Mouse (Mus musculus) testis, adult 10 weeks (tissue): ENCODE measurements around the gene Olfr1224-ps1. TPM values are rescaled to one million over a fixed set of nuclear protein-coding genes. Genes with fewer than 3 reads are reported as not detected.

Source experiments
- polyA plus RNA-seq: library from polyadenylated mRNA; stranded (reverse); fragments of 350-450 nt; fragmentation: Illumina TruSeq; extraction: RNeasy Lipid Tissue Mini Kit (QIAGEN cat#74804); gene quantifications from one replicate; pipeline ENCODE4 v1.2.3, GENCODE M21; 2014; ENCODE audit warnings: low read depth, low replicate concordance

The Olfr1224-ps1 gene
- polyA plus RNA-seq = not detected

DNA sequence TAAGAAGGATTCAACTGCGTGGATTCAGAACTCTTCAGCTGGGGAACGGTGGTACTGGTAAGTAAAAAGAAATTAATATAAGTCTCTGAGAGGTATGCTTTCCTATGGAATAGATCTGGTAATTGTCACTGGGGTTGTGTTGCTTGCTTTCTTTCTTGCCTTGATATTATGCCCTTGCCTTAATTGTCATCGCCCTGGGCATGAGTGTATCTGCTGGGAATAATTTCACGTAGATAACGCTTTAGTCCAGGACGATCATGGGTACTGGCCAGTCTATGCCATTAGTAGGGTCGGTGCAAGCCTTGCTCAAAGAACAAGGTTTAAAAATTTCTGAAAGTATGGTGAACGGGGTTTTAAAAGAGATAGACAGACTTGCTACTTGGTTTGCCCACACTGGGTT, at the start of gene Olfr1224-ps1:
Gene Olfr1224-ps1 (minus strand): TSS at position 101 of the 400 bp plus-strand sequence.

DNA sequence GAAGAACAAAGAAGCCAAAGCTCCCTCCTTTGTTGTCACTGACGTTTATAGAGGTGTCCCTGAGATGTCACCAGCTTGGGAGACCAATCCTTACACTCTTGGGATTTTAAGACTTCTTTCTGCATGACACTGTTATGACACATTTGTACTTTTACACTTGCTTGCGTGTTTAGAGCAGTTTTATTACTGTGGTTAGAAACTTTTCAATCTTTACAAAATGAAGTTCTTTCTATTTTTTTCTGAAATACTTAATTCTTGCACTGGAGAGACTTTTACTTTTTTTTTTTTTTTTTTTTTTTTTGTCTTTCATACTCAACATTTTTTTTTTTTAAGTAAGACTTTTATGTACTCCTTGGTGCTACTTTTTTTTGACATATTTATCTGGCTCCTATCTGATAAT, 36.1 kb upstream of the Olfr1224-ps1 start, which contains the start of gene Olfr1226:
Gene Olfr1226 (minus strand): TSS at position 101 of the 400 bp plus-strand sequence.

DNA sequence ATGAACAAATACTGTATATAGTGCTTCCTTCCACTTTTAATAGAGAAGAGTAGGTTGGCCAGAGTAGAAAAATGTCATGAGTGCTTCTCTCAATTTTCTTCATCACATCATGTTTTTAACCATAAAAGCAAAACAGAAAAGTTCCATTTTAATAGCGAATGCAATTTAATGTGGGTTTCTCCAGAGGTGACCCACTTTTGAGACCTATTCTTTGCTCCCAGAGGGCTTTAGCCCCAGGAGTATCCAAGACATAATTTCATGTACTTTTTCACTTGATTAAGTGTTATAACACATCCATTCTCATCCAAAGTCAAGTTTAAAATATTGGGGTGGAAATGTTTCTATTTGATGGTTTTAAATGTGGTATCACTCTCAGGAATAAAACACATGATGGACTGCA, 10.7 kb upstream of the Olfr1224-ps1 start, which contains the start of gene Olfr1225:
Gene Olfr1225 (minus strand): TSS at position 101 of the 400 bp plus-strand sequence.

DNA sequence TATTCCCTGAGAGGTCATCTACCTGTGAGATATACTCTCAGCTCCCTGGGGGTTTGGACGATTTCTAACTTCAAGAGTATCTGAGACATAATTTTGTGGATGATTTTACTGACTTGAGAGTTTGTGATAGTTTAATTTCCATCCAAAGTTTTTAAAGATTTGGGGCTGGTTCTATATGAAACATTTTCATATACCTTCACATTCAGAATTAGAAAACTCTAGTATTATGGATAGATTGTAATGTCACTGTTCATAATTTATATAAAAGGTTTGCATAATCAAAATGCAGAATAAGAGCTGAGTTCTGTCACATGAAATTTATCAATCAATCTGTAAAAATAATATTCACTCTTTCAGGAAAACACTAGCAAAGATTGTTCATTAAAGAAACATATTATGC, 12.4 kb downstream of the Olfr1224-ps1 start, which contains the start of gene Olfr1223:
Gene Olfr1223 (minus strand): TSS at position 101 of the 400 bp plus-strand sequence.

DNA sequence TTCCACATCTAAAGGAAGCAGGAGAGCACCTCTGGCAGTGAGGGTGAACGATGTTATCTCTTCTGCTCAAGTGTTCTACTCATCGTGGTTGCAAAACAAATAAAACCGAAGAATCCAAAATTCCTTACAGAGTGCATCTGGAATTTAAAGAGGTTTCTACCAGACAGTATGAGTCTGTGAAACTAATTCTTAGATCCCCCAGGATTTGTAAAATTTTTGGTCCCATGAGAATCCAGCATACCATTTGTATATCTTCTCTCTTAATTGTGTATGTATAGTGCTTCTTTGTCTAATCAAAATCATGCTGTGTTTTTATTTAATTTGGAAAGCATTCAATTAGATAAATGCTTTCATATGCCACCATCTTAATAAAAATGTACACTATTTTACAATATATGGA, 30.9 kb downstream of the Olfr1224-ps1 start, which contains the start of gene Olfr1222:
Gene Olfr1222 (minus strand): TSS at position 101 of the 400 bp plus-strand sequence.

DNA sequence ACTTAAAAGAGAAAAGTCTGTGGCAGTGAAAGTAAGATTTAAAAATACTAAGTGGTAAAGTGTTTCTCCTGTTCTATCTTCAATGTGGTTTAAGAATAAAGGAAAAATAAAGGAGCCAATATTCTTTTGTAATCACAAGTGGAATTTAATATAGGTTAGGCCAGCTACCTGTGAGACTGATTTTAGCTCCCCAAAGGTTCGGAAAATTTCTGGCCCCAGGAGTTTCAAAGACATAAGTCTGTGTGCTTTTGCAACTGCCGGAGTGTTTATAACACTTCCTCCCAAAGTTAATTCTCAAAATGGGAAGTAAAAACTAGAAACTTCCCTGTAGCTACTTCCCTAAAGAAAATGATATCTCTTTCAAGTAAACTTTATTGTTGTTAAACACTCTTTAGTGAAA, 46.7 kb downstream of the Olfr1224-ps1 start, which contains the start of gene Olfr1221:
Gene Olfr1221 (minus strand): TSS at position 101 of the 400 bp plus-strand sequence.

DNA sequence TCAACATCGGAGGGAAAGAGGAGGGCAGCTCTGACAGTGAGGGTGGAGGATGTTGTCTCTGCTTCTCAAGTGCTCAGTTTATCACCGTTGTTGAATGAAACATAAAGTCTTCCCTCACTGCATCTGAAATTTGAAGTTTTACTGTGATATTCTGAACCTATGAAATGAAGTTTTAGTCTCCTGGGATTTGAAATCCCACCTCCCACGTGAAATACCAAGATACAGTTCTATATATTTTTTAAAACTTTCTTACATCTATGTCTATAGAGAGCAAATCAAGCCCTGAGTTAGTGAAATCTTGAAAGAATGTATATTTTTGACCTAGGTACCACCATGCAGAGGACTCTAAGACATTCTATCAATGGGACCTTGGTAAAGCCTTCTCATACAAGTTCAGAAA, 57.2 kb downstream of the Olfr1224-ps1 start, which contains the start of gene Olfr1220:
Gene Olfr1220 (minus strand): TSS at position 101 of the 400 bp plus-strand sequence.

Other genes with a start within 250 kb of the Olfr1224-ps1 start
- gene Olfr1209, start 248.9 kb downstream of the Olfr1224-ps1 start, polyA plus RNA-seq = not detected
- not detected for gene Olfr1211, start 226.0 kb downstream of the Olfr1224-ps1 start, polyA plus RNA-seq
- not detected for gene Olfr1212, start 210.1 kb downstream of the Olfr1224-ps1 start, polyA plus RNA-seq
- gene Gm13762, start 183.8 kb downstream of the Olfr1224-ps1 start, polyA plus RNA-seq = not detected
- not detected for gene Olfr1214, start 171.4 kb downstream of the Olfr1224-ps1 start, polyA plus RNA-seq
- gene Olfr1215, start 157.1 kb downstream of the Olfr1224-ps1 start, polyA plus RNA-seq = not detected
- gene Olfr1216, start 145.8 kb downstream of the Olfr1224-ps1 start, polyA plus RNA-seq = not detected
- gene Olfr1217, start 132.0 kb downstream of the Olfr1224-ps1 start, polyA plus RNA-seq = not detected
- gene Olfr1218, start 102.9 kb downstream of the Olfr1224-ps1 start, polyA plus RNA-seq = not detected
- 0.07 TPM for gene Olfr1219, start 80.6 kb downstream of the Olfr1224-ps1 start, polyA plus RNA-seq
- 0.07 TPM for gene Olfr1220, start 57.3 kb downstream of the Olfr1224-ps1 start, polyA plus RNA-seq
- not detected for gene Olfr1221, start 46.8 kb downstream of the Olfr1224-ps1 start, polyA plus RNA-seq
- not detected for gene Olfr1222, start 31.0 kb downstream of the Olfr1224-ps1 start, polyA plus RNA-seq
- gene Olfr1223, start 12.5 kb downstream of the Olfr1224-ps1 start, polyA plus RNA-seq = not detected
- gene Olfr1225, start 10.6 kb upstream of the Olfr1224-ps1 start, polyA plus RNA-seq = not detected
- gene Olfr1226, start 36.0 kb upstream of the Olfr1224-ps1 start, polyA plus RNA-seq = 0.07 TPM
- not detected for gene Olfr1228, start 90.0 kb upstream of the Olfr1224-ps1 start, polyA plus RNA-seq
- gene Olfr1229, start 123.9 kb upstream of the Olfr1224-ps1 start, polyA plus RNA-seq = not detected
- gene Olfr1230, start 133.2 kb upstream of the Olfr1224-ps1 start, polyA plus RNA-seq = not detected
- gene Olfr1231, start 143.0 kb upstream of the Olfr1224-ps1 start, polyA plus RNA-seq = not detected
- gene Olfr1232, start 165.6 kb upstream of the Olfr1224-ps1 start, polyA plus RNA-seq = not detected
- gene Olfr1233, start 178.3 kb upstream of the Olfr1224-ps1 start, polyA plus RNA-seq = 0.10 TPM
- not detected for gene Olfr1234, start 200.8 kb upstream of the Olfr1224-ps1 start, polyA plus RNA-seq
- gene Olfr1238, start 245.6 kb upstream of the Olfr1224-ps1 start, polyA plus RNA-seq = not detected